Mouse (Mus musculus) liver, embryonic 14.5 days (tissue): ENCODE results near the gene Tfap2e. TPM values are rescaled to one million over a fixed set of nuclear protein-coding genes. Genes with fewer than 3 reads are reported as not detected.
A peak's percentile ranks its signal among the peaks of the same experiment; 100 is the strongest.

ENCODE experiments used
- ATAC-seq: fragments of 200-750 bp; cut with Nextera tagmentation; 2 replicates; pipeline ENCODE4 v1.8.0; 2017; ENCODE audit warnings: moderate number of reproducible peaks, mild to moderate bottlenecking, moderate library complexity; ENCODE audit not compliant: insufficient read depth
- DNase-seq, 3 experiments: peaks; one replicate each; pipeline ENCODE4 v3.0.0-alpha.2; 2012 to 2013; ENCODE audit warnings: low read depth in 3 of 3, low spot score in 3 of 3
- H3K27ac ChIP-seq: fragments of 300-500 bp; sonication (generic); 2 replicates; pipeline ENCODE4 v1.5.1; 2014; ENCODE audit warnings: moderate library complexity, mild to moderate bottlenecking, control low read depth, inconsistent platforms
- H3K27me3 ChIP-seq: fragments of 300-500 bp; sonication (generic); 2 replicates; pipeline ENCODE4 v1.6.1; 2014; ENCODE audit warnings: mild to moderate bottlenecking, low read length, moderate library complexity; ENCODE audit not compliant: control insufficient read depth, insufficient read depth
- H3K36me3 ChIP-seq: fragments of 300-500 bp; sonication (generic); replicated peaks from 2 replicates; pipeline ENCODE4 v1.6.1; 2014; ENCODE audit warnings: low read depth; ENCODE audit not compliant: control insufficient read depth, insufficient read depth
- H3K4me1 ChIP-seq, 2 experiments: fragments of 200-500 bp in 1 of 2; fragments of 300-500 bp in 1 of 2; sonication (generic) in 1 of 2; replicated peaks; 2 replicates each; pipeline ENCODE4 v1.6.1; 2012 to 2014; ENCODE audit warnings: antibody characterized with exemption in 1 of 2, inconsistent platforms in 1 of 2, low read length in 1 of 2; ENCODE audit not compliant: control insufficient read depth in 2 of 2, insufficient read depth in 2 of 2
- H3K4me2 ChIP-seq: fragments of 300-500 bp; sonication (generic); 2 replicates; pipeline ENCODE4 v1.6.1; 2014; ENCODE audit warnings: low read depth, mild to moderate bottlenecking, control low read depth, moderate library complexity
- H3K4me3 ChIP-seq, 2 experiments: fragments of 200-500 bp in 1 of 2; fragments of 300-500 bp in 1 of 2; sonication (generic) in 1 of 2; 2 replicates each; pipeline ENCODE4 v1.5.1; 2012 to 2014; ENCODE audit warnings: low read depth in 2 of 2, low read length in 2 of 2, mild to moderate bottlenecking in 2 of 2, control low read depth in 1 of 2, inconsistent platforms in 1 of 2, moderate library complexity in 1 of 2; ENCODE audit not compliant: insufficient read depth in 1 of 2
- H3K9ac ChIP-seq: fragments of 300-500 bp; sonication (generic); replicated peaks from 2 replicates; pipeline ENCODE4 v1.6.1; 2014; ENCODE audit warnings: mild to moderate bottlenecking, control low read depth, moderate library complexity
- H3K9me3 ChIP-seq: fragments of 300-500 bp; sonication (generic); 2 replicates; pipeline ENCODE4 v1.6.1; 2016; ENCODE audit warnings: low read length, mixed read lengths; ENCODE audit not compliant: control insufficient read depth
- CTCF ChIP-seq: IDR thresholded peaks from 2 replicates; pipeline ENCODE4 v1.5.1; 2016; ENCODE audit warnings: antibody characterized with exemption, low read depth, control low read depth
- EP300 ChIP-seq: IDR thresholded peaks from 2 replicates; pipeline ENCODE4 v1.6.1; 2016; ENCODE audit warnings: antibody characterized with exemption, low read depth
- WGBS: fragments of 180-500 bp; shearing (Covaris S2); extraction: QIAGEN DNeasy Blood & Tissue Kit; methylation state at CpG from one replicate; pipeline ENCODE4 v1.1.7; 2014; ENCODE audit not compliant: insufficient replicate concordance; 5-methylcytosine and 5-hydroxymethylcytosine counted together
- polyA plus RNA-seq, 2 experiments: library from polyadenylated mRNA; depleted of rRNA in 1 of 2; stranded (reverse) in 1 of 2; unstranded in 1 of 2; fragments of >200 nt; fragmentation: Nextera tagmentation in 1 of 2; extraction: Ambion mirVana in 1 of 2; gene quantifications; 2 replicates each; pipeline versions ENCODE4 v1.2.1 to v1.2.3; 2012 to 2014

Tfap2e gene
- polyA plus RNA-seq, 2 experiments, result not detected

- H3K9me3 ChIP-seq, result no peaks in the 10 kb centered on the region
- H3K9ac ChIP-seq, result peak within 1 kb of the TSS; percentile 93
- peak within 1 kb of the TSS; percentile 88 to 91 for H3K4me3 ChIP-seq
- peaks cover 15 to 22% of the 10 kb centered on the region in 2 experiments for H3K4me1 ChIP-seq
- DNase-seq (peak; percentile 95 to 96 (median 96)), ATAC-seq (peak; percentile 93)
- no peaks in the 10 kb centered on the region for H3K27me3 ChIP-seq
- peak within 1 kb of the TSS; percentile 46; the same call in 1 of the 2 replicates for H3K27ac ChIP-seq
- TF ChIP-seq EP300 (peak; percentile 83), CTCF (no peak)
- WGBS, result 3% methylated on average over 48 of the region's 48 CpGs
- H3K36me3 ChIP-seq, result no peaks in the 10 kb centered on the region
- peak within 1 kb of the TSS; percentile 83 for H3K4me2 ChIP-seq
Measured at GRCm38 (mm10) chr4:126677054-126678003, 58.7 kb downstream of the Tfap2e start, which contains the start of gene Psmb2. TSS of gene Psmb2 (plus strand) at chr4:126677630.

GRCm38 (mm10) chr4:126667075-126667474 lies 69.0 kb downstream of the Tfap2e start:
- Histone ChIP-seq H3K4me2 (no peak overlapping the region), H3K4me1 (no peaks in the 10 kb centered on the region), H3K36me3 (no peaks in the 10 kb centered on the region), H3K27ac (no peak overlapping the region), H3K9ac (no peak overlapping the region), H3K9me3 (no peaks in the 10 kb centered on the region), H3K4me3 (no peak overlapping the region), H3K27me3 (no peaks in the 10 kb centered on the region)
- 77% methylated on average over 2 of the region's 2 CpGs for WGBS
- TF ChIP-seq EP300, result no peak
- peak; percentile 55 for TF ChIP-seq CTCF
- no peak for DNase-seq
- no peak for ATAC-seq

Other genes starting within 250 kb of the Tfap2e start
- gene Ago4, start 202.8 kb downstream of the Tfap2e start, polyA plus RNA-seq (2012; rRNA removed), result 0.12 and 0.20 TPM in 2 replicates
- 0.17 and 0.21 TPM in 2 replicates for gene Ago4, start 202.8 kb downstream of the Tfap2e start, polyA plus RNA-seq (2014; fragmentation: Nextera tagmentation; extraction: Ambion mirVana)
- 10.2 and 25.4 TPM in 2 replicates for gene Clspn, start 179.3 kb downstream of the Tfap2e start, polyA plus RNA-seq (2012; rRNA removed)
- 38.5 and 47.7 TPM in 2 replicates for gene Clspn, start 179.3 kb downstream of the Tfap2e start, polyA plus RNA-seq (2014; fragmentation: Nextera tagmentation; extraction: Ambion mirVana)
- gene 5730409E04Rik, start 126.4 kb downstream of the Tfap2e start, polyA plus RNA-seq (2012; rRNA removed), result 0.38 and 0.48 TPM in 2 replicates
- gene 5730409E04Rik, start 126.4 kb downstream of the Tfap2e start, polyA plus RNA-seq (2014; fragmentation: Nextera tagmentation; extraction: Ambion mirVana), result 0.14 and 0.27 TPM in 2 replicates
- gene Psmb2, start 58.6 kb downstream of the Tfap2e start, polyA plus RNA-seq (2012; rRNA removed), result 124 and 129 TPM in 2 replicates
- gene Psmb2, start 58.6 kb downstream of the Tfap2e start, polyA plus RNA-seq (2014; fragmentation: Nextera tagmentation; extraction: Ambion mirVana), result 286 and 298 TPM in 2 replicates
- gene Ncdn, start 17.2 kb upstream of the Tfap2e start, polyA plus RNA-seq (2012; rRNA removed), result 5.5 and 5.7 TPM in 2 replicates
- gene Ncdn, start 17.2 kb upstream of the Tfap2e start, polyA plus RNA-seq (2014; fragmentation: Nextera tagmentation; extraction: Ambion mirVana), result 5.1 and 5.9 TPM in 2 replicates
- gene AU040320, start 17.3 kb upstream of the Tfap2e start, polyA plus RNA-seq (2012; rRNA removed), result 4.7 and 5.9 TPM in 2 replicates
- 6.0 and 7.5 TPM in 2 replicates for gene AU040320, start 17.3 kb upstream of the Tfap2e start, polyA plus RNA-seq (2014; fragmentation: Nextera tagmentation; extraction: Ambion mirVana)
- 2.3 and 2.8 TPM in 2 replicates for gene Zmym4, start 231.9 kb upstream of the Tfap2e start, polyA plus RNA-seq (2012; rRNA removed)
- gene Zmym4, start 231.9 kb upstream of the Tfap2e start, polyA plus RNA-seq (2014; fragmentation: Nextera tagmentation; extraction: Ambion mirVana), result 2.6 and 3.2 TPM in 2 replicates